Mouse (Mus musculus) liver, adult (tissue): ENCODE results near the gene Vwa7.

Source experiments
- GATA4 ChIP-seq: IDR thresholded peaks from 2 replicates; pipeline ENCODE4 v1.6.1; 2014; ENCODE audit warnings: mild to moderate bottlenecking, low read length; ENCODE audit not compliant: insufficient replicate concordance

Gene Vwa7

DNA sequence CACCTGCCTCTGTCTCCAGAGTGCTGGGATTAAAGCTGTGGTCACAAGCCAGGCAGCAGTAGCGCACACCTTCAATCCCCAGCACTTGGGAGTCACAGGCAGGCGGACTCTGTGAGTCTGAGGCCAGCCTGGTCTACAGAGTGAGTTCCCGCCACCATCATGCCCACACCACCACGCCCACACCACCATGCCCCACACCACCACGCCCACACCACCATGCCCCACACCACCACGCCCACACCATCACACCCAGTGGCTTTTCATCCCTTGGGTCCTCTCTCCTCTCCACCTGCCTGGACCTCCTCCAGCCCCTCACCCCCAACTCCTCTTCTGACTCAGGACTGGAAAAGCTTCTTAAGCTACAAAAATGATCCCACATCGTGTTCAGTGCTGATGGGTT is 15.5 kb downstream of the Vwa7 start:
- TF ChIP-seq GATA4, result no peak

DNA sequence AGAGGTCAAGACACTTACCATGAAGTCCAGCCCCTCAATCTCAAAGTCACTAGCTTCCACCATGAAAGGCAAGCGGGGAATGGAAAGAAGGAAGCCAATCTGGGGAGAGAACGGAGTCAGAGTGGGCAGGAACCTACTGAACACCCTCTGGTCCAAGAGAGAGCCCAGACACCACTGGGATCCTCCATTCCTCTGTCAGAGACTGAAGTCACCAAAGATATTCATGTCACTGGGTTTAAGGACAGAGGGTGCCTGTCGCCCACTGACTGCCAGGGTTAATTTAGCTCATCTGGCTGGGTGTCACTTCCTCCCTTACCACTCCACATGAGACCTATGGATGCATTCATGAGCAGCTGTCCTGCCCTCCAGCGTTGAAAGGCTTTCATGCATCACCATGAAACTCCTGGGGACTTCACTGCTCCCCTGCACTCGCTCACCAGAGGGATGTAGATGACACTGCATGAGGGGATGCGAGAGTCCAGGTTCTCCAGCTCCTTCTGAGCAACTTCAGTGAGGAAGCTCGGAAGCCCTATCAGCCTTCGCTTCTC is 16.0 kb downstream of the Vwa7 start:
- TF ChIP-seq GATA4, result no peak

DNA sequence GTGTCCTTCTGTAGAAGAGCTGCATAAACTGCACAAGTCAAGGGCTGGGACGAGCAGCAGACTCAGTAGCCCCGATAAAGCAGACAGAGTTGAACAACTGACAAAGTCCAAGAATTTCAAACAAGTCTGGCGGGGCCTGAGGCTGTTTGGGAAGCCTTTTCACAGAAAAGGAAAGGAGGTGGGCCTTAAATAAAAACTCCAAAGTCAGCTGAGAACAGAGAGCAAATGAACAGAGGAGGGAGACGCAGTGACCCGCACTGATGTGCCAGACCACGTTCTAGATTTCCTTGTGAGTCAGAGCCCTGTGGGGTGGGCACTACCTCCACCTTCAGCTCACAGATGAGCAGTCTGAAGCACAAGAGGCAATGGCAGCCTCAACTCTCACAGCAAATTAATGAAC is 18.5 kb downstream of the Vwa7 start:
- TF ChIP-seq GATA4, result no peak

DNA sequence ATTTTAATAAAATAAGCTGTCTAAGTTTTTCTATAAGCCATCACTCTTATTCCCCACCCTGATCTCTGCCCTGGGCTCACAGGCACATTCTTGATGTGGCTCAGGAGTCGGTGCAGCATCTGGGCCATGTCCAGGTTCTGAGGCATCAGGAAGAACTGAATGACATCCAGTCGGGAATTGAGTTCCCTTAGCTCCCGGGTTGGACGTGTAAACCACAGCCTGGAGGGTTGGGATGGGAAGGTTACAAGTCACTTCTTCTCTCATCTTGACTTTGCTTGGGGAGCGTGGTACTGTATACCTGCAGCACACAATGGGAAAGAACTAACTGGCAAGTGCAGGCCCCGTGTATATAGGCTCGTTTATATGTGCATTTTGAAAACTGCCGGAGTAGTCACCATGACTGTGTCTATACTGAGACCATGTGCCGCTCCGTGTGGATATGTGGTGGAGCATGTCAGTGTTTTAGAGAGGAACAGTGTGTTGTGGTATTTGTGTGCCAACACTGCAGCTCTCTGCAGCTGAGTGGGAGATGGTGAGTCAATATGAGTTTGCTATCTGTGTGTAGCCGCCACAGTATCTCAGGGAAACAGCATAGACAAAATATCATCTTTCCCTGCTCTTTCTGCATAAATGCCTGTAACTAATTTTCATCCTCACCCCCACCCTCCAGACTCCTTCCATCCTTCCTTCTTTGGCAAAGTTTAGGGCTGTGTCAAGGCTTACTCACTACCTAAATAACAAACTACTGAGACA is 22.9 kb downstream of the Vwa7 start:
- no peak for TF ChIP-seq GATA4

DNA sequence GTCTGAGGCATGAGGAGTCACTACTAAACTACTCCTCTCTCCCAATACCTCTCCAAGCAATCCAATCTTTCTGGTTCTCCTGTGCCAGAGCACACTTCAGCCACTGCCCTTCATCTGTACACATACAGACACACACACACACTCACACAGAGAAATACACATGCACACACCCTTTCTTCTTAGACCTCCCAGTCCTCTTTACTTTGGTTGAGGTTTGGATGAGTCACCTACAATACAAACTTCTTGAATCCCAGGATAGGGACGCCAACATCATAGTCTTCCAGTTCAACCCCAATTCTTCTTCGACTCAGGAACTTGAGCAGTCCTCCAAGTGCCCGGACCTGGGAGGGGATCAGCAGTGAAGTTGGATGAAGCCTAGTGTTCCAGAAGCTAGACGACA is 27.4 kb downstream of the Vwa7 start:
- no peak for TF ChIP-seq GATA4

DNA sequence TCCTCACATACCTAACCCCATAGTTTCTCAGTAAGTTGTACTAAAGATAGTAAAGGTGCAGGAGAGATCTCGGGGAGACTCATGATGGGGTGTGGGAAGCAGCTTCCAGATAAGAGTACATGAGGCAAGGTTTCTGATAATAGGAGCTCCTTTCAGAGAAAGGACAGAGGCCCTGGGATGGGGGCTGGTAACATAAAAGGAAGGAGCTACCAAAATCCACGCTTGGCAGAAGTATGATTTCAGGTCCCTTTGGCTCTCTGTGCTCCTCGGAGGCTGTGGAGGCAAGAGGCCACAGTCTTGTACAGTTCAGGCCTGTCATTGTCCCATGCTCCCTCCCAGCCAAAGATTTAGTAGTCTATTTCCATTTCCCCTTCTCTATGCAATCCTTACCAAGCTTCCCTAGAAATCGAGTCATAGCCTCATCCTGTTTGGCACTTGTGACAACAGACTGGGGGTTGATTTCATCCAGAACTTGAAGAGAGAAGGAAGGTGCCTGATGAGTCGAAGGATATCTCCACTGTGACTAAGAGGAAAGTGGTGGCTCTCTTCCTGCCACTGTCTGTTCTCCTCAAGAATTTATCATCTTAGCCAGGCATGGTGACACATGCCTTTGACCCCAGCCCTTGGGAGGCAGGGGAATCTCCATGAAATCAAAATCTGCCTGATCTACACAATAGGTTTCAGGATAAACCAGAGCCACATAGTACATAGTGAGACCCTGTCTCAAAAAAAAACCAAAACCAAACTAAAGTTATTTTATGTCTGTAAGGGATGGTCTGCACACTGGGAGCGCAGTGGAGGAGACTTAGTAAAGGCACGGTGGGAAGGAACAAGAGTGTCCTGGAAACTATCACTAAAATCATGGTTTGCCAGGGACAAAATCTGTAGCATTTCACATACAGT is 28.8 kb downstream of the Vwa7 start:
- no peak for TF ChIP-seq GATA4

DNA sequence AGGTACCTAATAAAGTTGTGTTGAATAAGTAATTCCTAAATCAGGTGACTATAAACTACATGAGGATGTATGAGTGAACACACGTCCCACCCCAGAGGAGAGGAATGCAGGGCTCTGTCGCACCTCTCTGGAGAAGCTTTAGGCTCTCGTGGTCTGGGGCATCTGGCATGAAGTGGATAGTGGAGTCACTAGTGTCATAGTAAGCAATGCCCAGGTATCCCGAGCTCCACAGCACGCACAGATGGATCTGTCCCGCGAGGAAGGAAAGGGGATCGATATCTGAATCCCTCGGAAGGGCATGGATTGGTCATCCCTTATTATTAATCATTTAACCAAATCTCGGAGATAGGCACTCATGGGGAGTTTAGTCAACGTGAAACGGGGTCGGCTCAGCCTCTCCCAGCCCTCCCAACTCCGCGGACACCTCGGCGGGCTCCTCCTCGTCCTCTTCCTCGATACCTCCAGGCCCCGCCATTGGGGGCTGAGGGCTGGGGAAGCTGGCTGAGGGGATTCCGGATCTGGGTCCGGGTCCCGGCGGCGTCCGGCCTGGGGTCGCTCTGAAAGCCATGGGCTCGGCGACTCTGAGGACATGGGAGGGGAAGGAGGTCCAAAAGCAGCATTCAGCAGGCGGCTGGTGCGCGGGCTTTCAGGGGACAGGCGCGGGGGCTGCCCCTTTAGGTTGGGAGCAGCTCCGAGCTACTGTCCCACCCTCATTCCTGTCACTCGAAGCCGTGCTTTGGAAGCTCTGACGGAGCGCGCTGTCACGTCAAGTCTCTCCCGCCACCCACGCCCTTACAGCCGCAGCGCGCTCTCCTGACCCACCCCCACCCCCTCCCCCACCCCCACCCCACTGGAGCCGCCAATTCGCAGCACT is 29.7 kb downstream of the Vwa7 start:
- TF ChIP-seq GATA4, result no peak

DNA sequence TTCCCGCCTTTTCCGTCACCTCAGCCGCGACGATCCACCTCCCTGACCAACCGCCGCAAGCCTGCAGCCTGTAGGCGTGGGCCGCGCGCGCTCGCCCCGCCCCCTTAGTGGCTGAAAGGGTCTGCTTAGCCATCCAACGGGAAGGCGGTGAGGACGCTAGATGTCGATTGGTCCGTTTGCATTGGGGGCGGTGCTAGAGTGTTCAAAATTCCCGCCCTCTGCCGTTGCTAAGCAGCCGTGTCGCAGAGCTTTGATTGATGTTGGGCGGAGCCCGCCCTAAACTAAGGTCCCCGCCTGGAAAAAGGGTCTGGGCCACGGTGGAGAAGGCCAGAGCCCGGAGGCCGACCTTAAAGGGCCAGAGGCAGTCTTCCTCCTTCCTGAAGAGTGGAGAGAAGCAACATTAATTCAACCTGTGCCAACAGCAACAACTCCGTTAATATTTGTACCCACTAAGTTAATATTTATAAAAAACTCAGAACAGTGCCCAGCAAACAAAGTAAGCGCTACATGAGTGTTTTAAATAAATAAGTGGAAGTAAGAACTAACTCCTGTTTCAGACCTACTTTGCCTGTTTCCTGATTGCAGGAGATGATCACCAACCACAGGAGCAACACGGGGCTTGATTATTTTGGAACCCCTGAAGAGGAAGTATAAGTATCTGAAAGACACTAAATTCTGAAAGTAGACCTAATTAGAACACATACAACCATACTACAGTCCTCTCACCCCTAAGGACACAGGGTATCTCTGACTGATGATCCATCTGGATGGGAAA is 30.5 kb downstream of the Vwa7 start, which contains the start of gene Msh5:
Msh5 (minus strand) TSS at position 65 of the 775 bp plus-strand sequence.
- TF ChIP-seq GATA4, result no peak; the same call in 1 of the 2 replicates

DNA sequence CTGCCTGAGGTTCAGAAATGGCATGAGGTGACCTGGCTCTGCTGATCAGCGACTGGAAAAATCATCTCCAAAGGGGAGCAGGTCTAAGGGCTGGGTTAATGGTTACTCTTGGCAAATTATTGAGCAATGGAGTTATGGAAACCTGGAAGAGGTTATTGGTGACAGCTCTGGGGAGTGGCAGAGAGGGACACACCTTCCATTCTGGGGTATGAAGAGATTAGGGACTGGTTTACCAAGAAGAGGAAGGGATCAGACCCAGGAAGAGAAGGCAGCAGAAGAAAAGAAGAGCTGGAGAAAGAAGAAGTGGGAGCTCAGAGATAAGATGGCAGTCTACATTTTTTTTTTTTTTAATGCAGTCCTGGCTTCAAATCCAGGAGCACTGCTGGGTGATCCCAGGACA is 31.3 kb downstream of the Vwa7 start:
- TF ChIP-seq GATA4, result no peak

DNA sequence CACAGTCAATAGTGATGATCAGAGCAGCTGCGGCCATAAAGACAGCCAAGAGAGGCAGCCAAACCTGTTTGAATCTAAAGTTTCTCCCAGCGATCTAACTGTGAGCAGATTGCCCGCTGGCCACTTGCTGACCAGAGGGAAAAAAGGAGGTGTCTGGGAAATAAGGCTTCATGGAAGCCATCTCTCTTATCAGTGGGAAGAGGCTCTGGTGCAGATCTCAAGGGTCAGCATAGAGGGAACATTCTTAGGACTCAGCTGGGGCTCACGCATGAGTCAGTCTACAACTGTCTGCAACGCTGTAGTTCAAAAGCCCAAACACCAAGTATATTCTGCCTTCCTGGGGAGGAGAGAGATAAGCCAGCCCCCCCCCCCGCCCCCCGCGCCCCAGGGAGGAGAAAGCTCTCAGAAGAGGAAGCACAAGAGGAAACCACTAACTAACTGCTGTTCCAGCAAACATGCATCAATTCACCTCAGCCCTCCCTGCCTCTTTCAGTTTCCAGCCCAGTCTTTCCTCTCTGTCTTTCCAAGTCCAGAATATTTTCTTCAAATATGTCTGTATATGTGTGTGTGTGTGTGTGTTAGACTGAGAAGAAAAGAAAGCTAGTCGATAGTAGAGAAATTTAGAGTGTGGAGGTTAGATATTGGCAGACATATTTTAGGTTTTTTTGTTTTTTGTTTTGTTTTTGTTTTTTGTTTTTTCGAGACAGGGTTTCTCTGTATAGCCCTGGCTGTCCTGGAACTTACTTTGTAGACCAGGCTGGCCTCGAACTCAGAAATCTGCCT is 32.0 kb downstream of the Vwa7 start:
- peak; percentile 82; the same call in 1 of the 2 replicates for TF ChIP-seq GATA4

DNA sequence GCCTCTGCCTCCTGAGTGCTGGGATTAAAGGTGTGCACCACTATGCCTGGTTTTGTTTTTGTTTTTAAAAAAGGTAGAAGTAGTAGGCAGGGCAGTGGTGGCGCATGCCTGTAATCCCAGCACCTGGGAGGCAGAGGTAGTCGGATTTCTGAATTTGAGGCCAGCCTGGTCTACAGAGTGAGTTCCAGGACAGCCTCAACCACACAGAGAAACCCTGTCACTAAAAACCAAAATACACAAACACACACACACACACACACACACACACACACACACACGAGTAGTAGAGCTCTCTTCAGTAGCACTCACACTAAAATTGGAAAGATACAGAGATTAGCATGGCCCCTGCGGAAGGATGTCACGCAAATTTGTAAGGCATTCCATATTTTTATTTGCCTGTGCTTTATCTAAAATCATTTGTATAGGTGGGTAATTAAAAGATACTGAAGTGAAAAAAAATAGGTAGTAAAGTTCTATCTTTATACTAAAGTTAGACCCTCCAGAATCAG is 32.6 kb downstream of the Vwa7 start:
- TF ChIP-seq GATA4, result no peak

DNA sequence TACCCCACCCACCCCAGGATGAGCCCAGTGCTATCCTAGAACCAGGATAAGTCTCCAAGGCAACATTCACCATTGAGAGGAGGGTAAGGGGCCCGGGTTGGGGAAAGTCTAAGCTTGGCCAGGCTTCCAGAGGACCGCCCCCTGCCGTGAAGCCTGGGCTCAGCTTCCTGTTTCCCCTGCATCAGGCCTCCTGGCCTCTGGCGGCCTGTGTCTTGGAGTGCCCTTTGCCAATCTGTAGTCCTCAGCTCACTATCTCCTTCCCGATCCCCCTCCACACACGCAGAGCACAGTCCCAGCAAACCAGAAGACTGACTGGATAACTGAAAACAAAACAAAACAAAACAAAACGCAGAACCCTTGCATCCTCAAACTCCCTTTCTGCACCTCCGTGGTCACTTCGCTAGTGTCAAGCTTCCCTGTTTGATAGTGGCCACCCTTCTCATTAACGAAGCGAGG is 33.2 kb downstream of the Vwa7 start, which contains the start of gene Clic1:
Clic1 (plus strand) TSS at position 406 of the 456 bp plus-strand sequence.
- peak; percentile 70; the same call in 1 of the 2 replicates for TF ChIP-seq GATA4

DNA sequence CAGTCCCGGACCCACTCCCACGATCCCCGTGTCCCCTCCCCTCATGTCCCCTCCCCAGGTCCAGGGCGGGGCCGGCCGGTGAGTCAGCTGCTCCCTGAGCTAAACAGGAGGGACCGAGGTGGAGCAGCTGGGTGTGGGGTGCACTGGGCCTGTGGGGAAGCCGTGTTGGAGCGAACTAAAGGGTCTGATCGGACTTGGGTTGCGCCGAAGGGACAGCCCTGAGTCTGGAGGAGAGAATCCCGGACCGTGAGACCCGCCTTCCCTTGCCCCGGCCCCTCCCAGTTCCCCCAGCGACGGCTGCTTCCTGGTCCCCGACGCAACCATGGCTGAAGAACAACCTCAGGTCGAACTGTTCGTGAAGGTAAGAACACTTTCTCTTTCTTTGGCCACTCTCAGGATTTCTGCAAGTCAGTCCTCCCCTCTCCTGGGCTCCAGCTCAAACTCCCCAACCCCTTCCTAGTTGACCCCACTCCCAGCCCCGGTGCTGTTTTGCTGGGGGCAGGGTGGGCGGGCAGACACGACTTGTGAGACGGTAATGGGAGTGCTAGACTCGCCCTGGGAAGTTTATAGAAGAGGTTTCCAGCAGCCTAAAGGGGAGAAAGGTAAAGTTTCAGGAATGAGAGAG is 33.9 kb downstream of the Vwa7 start:
- TF ChIP-seq GATA4, result no peak
